Mouse (Mus musculus) CH12.LX (cell line): ENCODE measurements around the gene BC034090.

Experiments used
- CTCF ChIP-seq, 2 experiments: IDR thresholded peaks in 1 of 2; conservative IDR thresholded peaks in 1 of 2; 2 replicates each; pipeline ENCODE4 v1.5.1; 2011 to 2012; ENCODE audit warnings: low read depth in 2 of 2, low read length in 2 of 2, improper control_type of control experiment in 1 of 2, inconsistent platforms in 1 of 2, mild to moderate bottlenecking in 1 of 2, moderate library complexity in 1 of 2
- EP300 ChIP-seq: IDR thresholded peaks from 2 replicates; pipeline ENCODE4 v1.6.1; 2011; ENCODE audit warnings: low read length, improper control_type of control experiment
- HCFC1 ChIP-seq: IDR thresholded peaks from 2 replicates; pipeline ENCODE4 v1.6.1; 2012; ENCODE audit warnings: low read depth, mild to moderate bottlenecking, inconsistent platforms, low read length, improper control_type of control experiment
- KAT2A ChIP-seq: IDR thresholded peaks from 2 replicates; pipeline ENCODE4 v1.6.1; 2012; ENCODE audit warnings: low read length, improper control_type of control experiment, inconsistent platforms; ENCODE audit not compliant: insufficient replicate concordance
- MYC ChIP-seq: IDR thresholded peaks from 2 replicates; pipeline ENCODE4 v1.6.1; 2011; ENCODE audit warnings: low read depth, mild to moderate bottlenecking, improper control_type of control experiment, low read length
- POLR2A ChIP-seq: IDR thresholded peaks from 2 replicates; pipeline ENCODE4 v1.6.1; 2011; ENCODE audit warnings: low read depth, mild to moderate bottlenecking, improper control_type of control experiment, low read length
- POLR2AphosphoS2 ChIP-seq: IDR thresholded peaks from 2 replicates; pipeline ENCODE4 v1.6.1; 2011; ENCODE audit warnings: low read depth, low read length, improper control_type of control experiment
- SMC3 ChIP-seq: IDR thresholded peaks from 2 replicates; pipeline ENCODE4 v1.6.1; 2011; ENCODE audit warnings: low read depth, low read length, improper control_type of control experiment
- UBTF ChIP-seq: IDR thresholded peaks from 2 replicates; pipeline ENCODE4 v1.6.1; 2012; ENCODE audit warnings: low read depth, mild to moderate bottlenecking, inconsistent platforms, low read length, improper control_type of control experiment, moderate library complexity
- USF1 ChIP-seq: IDR thresholded peaks from 2 replicates; pipeline ENCODE4 v1.6.1; 2014; ENCODE audit warnings: low read depth, mild to moderate bottlenecking, inconsistent platforms, low read length, improper control_type of control experiment

GRCm38 (mm10) chr1:155203954-155204353, 40.3 kb downstream of the BC034090 start:
- TF ChIP-seq POLR2A (no peak), SMC3 (no peak), KAT2A (no peak), CTCF (conservative IDR thresholded peaks at IDR 0.05 in 1 of 2, IDR thresholded peaks at IDR 0.05 in 1 of 2; ENCODE audit: low read depth in 2 of 2, low read length in 2 of 2) (no peak), UBTF (no peak), POLR2AphosphoS2 (no peak), MYC (no peak), USF1 (no peak), EP300 (no peak), HCFC1 (no peak)
